Mouse (Mus musculus): ENCODE data around the gene Nell2. TPM values are rescaled to one million over a fixed set of nuclear protein-coding genes. Genes with fewer than 3 reads are reported as not detected.

Gene Nell2
- polyA plus RNA-seq, 1 experiment from 2014 or later: 95.2 TPM

GRCm38 (mm10) chr15:95411949-95412741 is 116.2 kb downstream of the Nell2 start:
- H3K36me3 ChIP-seq: 0 out of 2 replicates have a peak, but pooled peaks cover 3% of the 10 kb centered on the region
- H3K27me3 ChIP-seq: no peaks in the 10 kb centered on the region
- H3K4me1 ChIP-seq: no peaks in the 10 kb centered on the region
- ATAC-seq (ENCODE audit: low FRiP score, low read depth): no peak
- H3K4me2 ChIP-seq (replicated peaks): no peak overlapping the region
- no peak overlapping the region for H3K4me3 ChIP-seq
- peak overlapping the region; percentile 61; the same call in 1 of the 2 replicates for H3K27ac ChIP-seq (replicated peaks)
- no peaks in the 10 kb centered on the region for H3K9me3 ChIP-seq
- WGBS: 53% methylated on average over 5 of the region's 5 CpGs
- no peak overlapping the region for H3K9ac ChIP-seq (replicated peaks)

GRCm38 (mm10) chr15:95410213-95410843 is 118.0 kb downstream of the Nell2 start:
- Histone ChIP-seq H3K27ac (replicated peaks) (no peak overlapping the region), H3K4me2 (replicated peaks) (no peak overlapping the region), H3K27me3 (no peaks in the 10 kb centered on the region), H3K4me1 (no peaks in the 10 kb centered on the region), H3K36me3 (no peaks in the 10 kb centered on the region; the same call in 1 of the 2 replicates), H3K9me3 (no peaks in the 10 kb centered on the region), H3K4me3 (no peak overlapping the region), H3K9ac (replicated peaks) (no peak overlapping the region)
- 82% methylated on average over 11 of the region's 11 CpGs for WGBS
- no peak for ATAC-seq (ENCODE audit: low FRiP score, low read depth)

GRCm38 (mm10) chr15:95390347-95390746 is 138.0 kb downstream of the Nell2 start:
- no peak overlapping the region for H3K4me3 ChIP-seq
- no peak overlapping the region for H3K27ac ChIP-seq (replicated peaks)
- H3K36me3 ChIP-seq: no peaks in the 10 kb centered on the region
- no peaks in the 10 kb centered on the region for H3K9me3 ChIP-seq
- no peaks in the 10 kb centered on the region for H3K27me3 ChIP-seq
- no peak for ATAC-seq (ENCODE audit: low FRiP score, low read depth)
- 92% methylated on average over 5 of the region's 5 CpGs for WGBS
- no peak overlapping the region for H3K4me2 ChIP-seq (replicated peaks)
- H3K9ac ChIP-seq (replicated peaks): no peak overlapping the region
- H3K4me1 ChIP-seq: peaks cover 2% of the 10 kb centered on the region; the same call in 1 of the 2 replicates

GRCm38 (mm10) chr15:95388950-95389349 is 139.4 kb downstream of the Nell2 start:
- Histone ChIP-seq H3K9ac (replicated peaks) (no peak overlapping the region), H3K4me2 (replicated peaks) (no peak overlapping the region), H3K27me3 (no peaks in the 10 kb centered on the region), H3K27ac (replicated peaks) (no peak overlapping the region), H3K36me3 (no peaks in the 10 kb centered on the region), H3K4me3 (no peak overlapping the region), H3K4me1 (peaks cover 2% of the 10 kb centered on the region; the same call in 1 of the 2 replicates), H3K9me3 (no peaks in the 10 kb centered on the region)
- no peak for ATAC-seq (ENCODE audit: low FRiP score, low read depth)
- WGBS: 81% methylated on average over 4 of the region's 4 CpGs

- H3K4me1 ChIP-seq: no peaks in the 10 kb centered on the region
- H3K36me3 ChIP-seq: peaks cover 19% of the 10 kb centered on the region
- no peak overlapping the region for H3K4me2 ChIP-seq (replicated peaks)
- no peak overlapping the region for H3K9ac ChIP-seq (replicated peaks)
- no peaks in the 10 kb centered on the region for H3K27me3 ChIP-seq
- no peak for ATAC-seq (ENCODE audit: low FRiP score, low read depth)
- WGBS: 72% methylated on average over 2 of the region's 2 CpGs
- H3K9me3 ChIP-seq: no peaks in the 10 kb centered on the region
- H3K27ac ChIP-seq (replicated peaks): no peak overlapping the region
- H3K4me3 ChIP-seq: no peak overlapping the region
These were observed 147.5 kb downstream of the Nell2 start for GRCm38 (mm10) chr15:95380859-95381258.

- 0 out of 2 replicates have a peak, but pooled peaks cover 2% of the 10 kb centered on the region for H3K4me1 ChIP-seq
- no peak overlapping the region for H3K4me3 ChIP-seq
- no peak for ATAC-seq (ENCODE audit: low FRiP score, low read depth)
- no peaks in the 10 kb centered on the region for H3K27me3 ChIP-seq
- H3K9ac ChIP-seq (replicated peaks): no peak overlapping the region
- no peaks in the 10 kb centered on the region for H3K9me3 ChIP-seq
- H3K27ac ChIP-seq (replicated peaks): 0 out of 2 replicates have a peak overlapping the region, but pooled peaks have one; percentile 20
- no peak overlapping the region for H3K4me2 ChIP-seq (replicated peaks)
- 82% methylated on average over 16 of the region's 16 CpGs for WGBS
- no peaks in the 10 kb centered on the region for H3K36me3 ChIP-seq
These were observed 157.5 kb downstream of the Nell2 start for GRCm38 (mm10) chr15:95370720-95371395.

- Histone ChIP-seq H3K4me1 (no peaks in the 10 kb centered on the region), H3K36me3 (no peaks in the 10 kb centered on the region), H3K27ac (replicated peaks) (no peak overlapping the region), H3K9ac (replicated peaks) (no peak overlapping the region), H3K9me3 (no peaks in the 10 kb centered on the region), H3K27me3 (no peaks in the 10 kb centered on the region), H3K4me2 (replicated peaks) (no peak overlapping the region), H3K4me3 (no peak overlapping the region)
- WGBS: 94% methylated on average over 10 of the region's 10 CpGs
- ATAC-seq (ENCODE audit: low FRiP score, low read depth): no peak
These were observed 160.2 kb downstream of the Nell2 start for GRCm38 (mm10) chr15:95368185-95368584.

GRCm38 (mm10) chr15:95366506-95366905 is 161.9 kb downstream of the Nell2 start:
- WGBS: 74% methylated on average over 3 of the region's 3 CpGs
- no peak for ATAC-seq (ENCODE audit: low FRiP score, low read depth)
- Histone ChIP-seq H3K36me3 (no peaks in the 10 kb centered on the region), H3K4me3 (no peak overlapping the region), H3K9ac (replicated peaks) (no peak overlapping the region), H3K4me1 (no peaks in the 10 kb centered on the region), H3K4me2 (replicated peaks) (no peak overlapping the region), H3K27me3 (no peaks in the 10 kb centered on the region), H3K9me3 (no peaks in the 10 kb centered on the region), H3K27ac (replicated peaks) (peak overlapping the region; percentile 65)

- Histone ChIP-seq H3K9me3 (0 out of 2 replicates have a peak, but pooled peaks cover 2% of the 10 kb centered on the region), H3K27ac (replicated peaks) (no peak overlapping the region), H3K9ac (replicated peaks) (no peak overlapping the region), H3K4me1 (no peaks in the 10 kb centered on the region), H3K36me3 (peaks cover 10% of the 10 kb centered on the region; the same call in 1 of the 2 replicates), H3K27me3 (no peaks in the 10 kb centered on the region), H3K4me3 (no peak overlapping the region), H3K4me2 (replicated peaks) (no peak overlapping the region)
- 68% methylated on average over 1 of the region's 1 CpGs for WGBS
- ATAC-seq (ENCODE audit: low FRiP score, low read depth): no peak
These were observed 173.6 kb downstream of the Nell2 start for GRCm38 (mm10) chr15:95354806-95355205.

- Histone ChIP-seq H3K27ac (replicated peaks) (0 out of 2 replicates have a peak overlapping the region, but pooled peaks have one; percentile 39), H3K9ac (replicated peaks) (no peak overlapping the region), H3K4me1 (peaks cover 9% of the 10 kb centered on the region), H3K27me3 (no peaks in the 10 kb centered on the region), H3K4me3 (no peak overlapping the region), H3K36me3 (no peaks in the 10 kb centered on the region), H3K9me3 (no peaks in the 10 kb centered on the region), H3K4me2 (replicated peaks) (no peak overlapping the region)
- WGBS: 79% methylated on average over 11 of the region's 11 CpGs
- ATAC-seq (ENCODE audit: low FRiP score, low read depth): 0 out of 2 replicates have a peak, but pooled peaks have one; percentile 52
These were observed 193.7 kb downstream of the Nell2 start for GRCm38 (mm10) chr15:95334323-95335296.

- ATAC-seq (ENCODE audit: low FRiP score, low read depth): no peak
- WGBS: 78% methylated on average over 4 of the region's 4 CpGs
- H3K4me2 ChIP-seq (replicated peaks): no peak overlapping the region
- no peak overlapping the region for H3K9ac ChIP-seq (replicated peaks)
- H3K27ac ChIP-seq (replicated peaks): no peak overlapping the region
- no peaks in the 10 kb centered on the region for H3K36me3 ChIP-seq
- no peaks in the 10 kb centered on the region for H3K9me3 ChIP-seq
- H3K27me3 ChIP-seq: no peaks in the 10 kb centered on the region
- H3K4me1 ChIP-seq: peaks cover 9% of the 10 kb centered on the region
- H3K4me3 ChIP-seq: no peak overlapping the region
These were observed 195.1 kb downstream of the Nell2 start for GRCm38 (mm10) chr15:95333229-95333628.

All from midbrain, embryonic 12.5 days (tissue).